Mouse (Mus musculus): ENCODE results near the gene Pard3b.

The Pard3b gene

GRCm38 (mm10) chr1:61638347-61639111, at the start of gene Pard3b:
TSS of gene Pard3b (plus strand) at chr1:61638824.
- peak; percentile 24 for DNase-seq (ENCODE audit: low read depth, low spot score)

DNA sequence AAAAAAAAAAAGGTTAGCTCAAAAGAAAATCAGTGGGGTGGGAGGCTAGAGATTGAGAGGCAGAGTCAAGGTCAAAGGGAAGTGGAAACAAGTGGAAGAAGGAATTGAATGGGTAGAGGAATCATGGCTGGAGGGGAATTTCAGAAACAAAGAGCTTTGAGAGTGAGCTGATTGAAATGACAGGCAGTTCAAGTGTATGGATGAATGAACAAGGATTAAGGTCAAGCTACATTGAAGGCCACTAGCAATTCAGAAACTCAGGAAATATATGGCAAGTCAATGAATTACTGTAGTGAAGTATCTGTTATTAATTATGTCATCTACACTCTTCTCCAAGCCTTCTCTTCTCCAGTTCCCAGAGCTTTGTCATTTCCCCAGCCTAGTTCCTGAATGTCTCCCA, 22.4 kb upstream of the Pard3b start:
- DNase-seq (ENCODE audit: low read depth, low spot score) = no peak

DNA sequence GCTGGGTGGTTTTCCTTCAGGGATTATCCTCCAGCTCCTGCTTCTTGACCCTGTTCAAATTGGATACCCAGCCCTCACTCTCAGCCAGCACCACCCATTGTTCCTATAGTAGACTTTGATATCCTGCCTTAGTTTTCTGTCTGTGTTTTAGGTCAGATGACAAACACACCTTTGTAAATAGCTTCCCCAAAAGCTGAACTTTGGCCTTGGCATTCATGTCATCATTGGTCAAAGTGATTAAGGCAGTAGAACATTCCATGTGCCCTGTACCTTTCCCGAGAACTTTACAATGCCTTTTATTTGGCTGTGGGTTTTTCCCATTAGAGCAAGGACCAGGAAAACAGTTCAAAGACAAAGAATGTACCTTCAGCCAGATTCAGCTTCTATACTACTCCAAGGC, 18.0 kb upstream of the Pard3b start:
- DNase-seq (ENCODE audit: low read depth, low spot score) = no peak

DNA sequence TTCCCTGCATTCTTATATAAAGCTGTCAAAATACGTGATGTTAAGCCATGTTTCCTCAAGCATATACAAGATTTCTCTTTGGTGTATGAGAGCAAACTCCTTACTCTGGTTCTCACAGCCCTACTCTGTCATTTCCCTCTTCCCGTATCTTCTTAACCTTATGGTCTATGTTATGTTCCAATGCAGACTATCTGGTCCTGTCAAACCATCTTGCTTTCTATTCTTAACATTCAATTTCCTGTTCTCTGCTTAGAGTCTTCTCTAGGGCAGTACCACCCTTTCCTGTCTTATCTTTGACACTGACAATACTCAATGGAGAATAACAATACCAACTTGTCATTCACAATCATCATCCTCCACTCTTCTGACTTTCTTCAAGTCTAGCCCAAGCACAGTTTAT, 8.8 kb upstream of the Pard3b start:
- DNase-seq (ENCODE audit: low read depth, low spot score) = no peak

DNA sequence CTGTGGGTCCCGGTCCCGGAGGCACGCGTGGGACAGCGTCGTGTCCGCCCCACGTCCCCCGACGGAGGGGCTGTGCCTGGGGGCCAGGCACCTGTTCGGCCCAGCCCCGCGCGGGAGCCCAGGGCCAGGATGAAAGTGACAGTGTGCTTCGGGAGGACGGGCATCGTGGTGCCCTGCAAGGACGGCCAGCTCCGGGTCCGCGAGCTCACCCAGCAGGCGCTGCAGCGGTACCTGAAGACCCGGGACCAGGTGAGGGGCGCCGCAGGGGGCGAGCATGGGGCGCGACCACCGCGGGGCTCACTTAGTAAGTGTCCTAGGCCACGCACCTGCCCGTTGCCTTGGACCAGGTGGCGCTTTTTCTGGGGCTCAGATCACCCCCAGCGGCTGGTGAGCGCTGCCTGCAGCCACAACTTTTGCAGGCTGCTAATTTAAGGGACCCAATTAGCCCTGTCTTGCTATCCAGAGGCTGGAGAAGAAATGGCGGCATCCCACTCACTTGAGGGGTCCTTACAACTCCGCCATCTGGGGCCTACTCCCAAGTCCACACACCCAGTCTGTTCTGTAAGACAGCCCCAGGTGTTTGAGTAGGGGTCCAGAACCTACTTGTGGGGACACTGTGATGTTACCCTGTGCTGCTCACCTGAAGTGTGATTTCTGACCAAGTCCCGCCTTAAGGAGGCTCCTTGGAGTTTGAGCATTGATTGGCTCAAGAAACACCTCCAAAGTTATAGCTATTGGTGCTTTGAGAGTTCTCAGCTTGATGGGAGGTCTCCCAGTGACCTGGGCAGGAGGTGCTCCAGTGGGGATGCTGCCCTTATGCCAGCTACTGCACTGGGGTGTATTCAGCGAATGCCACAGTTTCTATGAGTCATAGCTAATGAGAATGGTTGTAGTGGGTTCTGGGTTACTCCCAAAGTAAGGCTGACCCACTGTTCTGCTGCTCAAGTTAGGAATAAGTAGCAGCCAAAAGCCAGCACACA, 780 bp downstream of the Pard3b start:
- DNase-seq (ENCODE audit: low read depth, low spot score) = no peak

GRCm38 (mm10) chr1:61641880-61642279, 3.3 kb downstream of the Pard3b start:
- DNase-seq (ENCODE audit: low read depth, low spot score) = no peak

- DNase-seq (ENCODE audit: low read depth, low spot score) = no peak
Measured at GRCm38 (mm10) chr1:61645062-61645461, 6.4 kb downstream of the Pard3b start.

DNA sequence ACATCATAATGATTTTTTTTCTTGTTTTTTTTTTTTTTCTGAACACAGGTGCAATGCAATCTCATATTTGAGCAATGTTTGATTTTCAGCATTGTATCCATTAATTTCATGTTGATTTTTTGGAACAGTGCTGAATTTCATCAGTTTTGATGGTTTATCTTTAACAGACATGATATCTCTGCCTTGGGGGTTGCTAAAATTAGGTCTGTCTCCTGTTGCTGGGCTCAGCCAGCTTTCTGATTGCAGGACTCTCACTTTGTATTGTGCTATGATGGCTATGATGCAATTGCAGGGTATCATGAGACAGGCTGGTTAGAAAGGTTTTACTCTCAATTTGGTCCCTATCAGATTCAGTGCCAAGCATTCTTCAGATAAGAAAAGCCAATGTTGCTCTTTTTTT, 11.3 kb downstream of the Pard3b start:
- DNase-seq (ENCODE audit: low read depth, low spot score) = no peak

DNA sequence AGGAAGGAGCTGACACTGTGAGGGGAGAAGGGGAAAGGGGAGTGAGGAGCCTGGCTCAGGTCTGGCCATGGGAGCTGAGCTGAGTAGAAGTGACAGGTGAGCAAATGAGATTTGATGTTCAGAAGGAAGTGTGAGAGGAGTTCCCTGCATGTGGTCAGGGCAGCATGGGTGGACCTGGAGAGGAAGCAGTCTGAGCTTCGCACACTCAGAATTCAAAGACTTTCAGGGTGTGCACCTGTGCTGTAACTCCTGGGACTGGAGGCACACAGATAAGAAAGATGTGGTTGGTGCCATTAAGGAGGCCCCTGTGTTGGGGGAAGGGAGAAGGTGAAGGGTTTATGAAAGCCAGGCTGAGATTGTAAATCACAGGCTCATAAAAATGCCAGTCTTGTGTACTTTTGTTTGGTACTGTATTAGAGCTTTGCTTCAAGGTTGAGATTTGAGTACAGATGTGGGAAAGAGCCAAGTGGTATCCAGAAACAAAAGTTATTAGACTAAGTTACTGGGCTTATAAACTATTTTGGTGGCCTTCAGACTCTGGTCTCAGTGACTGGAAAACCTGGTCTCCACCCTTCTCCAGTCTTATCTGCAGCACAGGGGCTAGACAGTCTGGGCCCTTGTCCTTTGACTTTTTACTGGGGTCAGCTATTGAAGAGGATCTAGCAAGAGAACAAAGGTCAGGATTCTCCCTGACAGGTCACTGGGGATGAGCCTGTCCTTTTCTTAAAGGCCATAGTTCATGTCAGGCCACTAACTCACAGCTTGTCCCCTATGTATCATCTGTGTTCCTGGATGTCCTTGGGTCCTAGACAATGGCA, 13.0 kb downstream of the Pard3b start:
- no peak for DNase-seq (ENCODE audit: low read depth, low spot score)

DNA sequence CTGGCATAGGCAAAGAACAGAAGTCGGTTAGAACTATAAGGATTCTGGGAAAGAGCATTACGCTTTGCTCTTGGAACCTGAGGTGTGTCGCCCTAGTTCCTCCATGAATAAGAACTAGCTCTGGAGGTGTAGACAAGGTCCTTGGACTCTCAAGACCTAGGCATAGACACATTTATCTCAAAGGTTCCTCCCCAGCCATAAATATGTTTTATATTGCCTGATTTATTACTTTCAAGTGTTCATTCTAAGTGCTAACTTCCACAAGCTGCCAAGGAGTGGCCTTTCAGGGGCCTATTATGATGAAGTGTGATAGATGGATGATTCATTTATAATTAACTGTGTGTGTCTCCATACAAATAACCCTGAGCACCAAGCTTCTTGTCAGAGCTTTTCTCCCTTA, 19.1 kb downstream of the Pard3b start:
- no peak for DNase-seq (ENCODE audit: low read depth, low spot score)

DNA sequence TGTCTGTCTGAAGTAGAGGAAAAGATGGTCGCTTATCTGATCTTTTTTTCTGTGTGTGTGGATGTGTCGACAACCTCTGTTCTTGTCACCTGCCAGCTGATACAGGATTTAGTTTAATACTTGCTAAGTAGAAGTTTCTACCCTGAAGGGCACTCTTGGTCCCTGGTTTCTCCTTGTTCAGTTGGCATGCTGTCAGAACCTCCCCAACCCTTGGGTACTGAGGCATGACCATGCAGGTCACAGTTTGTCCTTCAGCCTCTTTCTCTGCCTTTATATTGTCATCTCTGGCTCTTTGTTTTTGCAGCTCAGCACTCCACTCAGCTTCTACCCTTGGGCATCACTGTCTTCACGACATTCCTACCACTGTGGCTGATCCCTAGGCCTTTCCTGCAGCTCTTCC, 21.3 kb downstream of the Pard3b start:
- DNase-seq (ENCODE audit: low read depth, low spot score) = no peak

GRCm38 (mm10) chr1:61685221-61685814, 46.7 kb downstream of the Pard3b start:
- DNase-seq (ENCODE audit: low read depth, low spot score) = peak; percentile 3

- no peak for DNase-seq (ENCODE audit: low read depth, low spot score)
Measured at GRCm38 (mm10) chr1:61685921-61686320, 47.3 kb downstream of the Pard3b start.

DNA sequence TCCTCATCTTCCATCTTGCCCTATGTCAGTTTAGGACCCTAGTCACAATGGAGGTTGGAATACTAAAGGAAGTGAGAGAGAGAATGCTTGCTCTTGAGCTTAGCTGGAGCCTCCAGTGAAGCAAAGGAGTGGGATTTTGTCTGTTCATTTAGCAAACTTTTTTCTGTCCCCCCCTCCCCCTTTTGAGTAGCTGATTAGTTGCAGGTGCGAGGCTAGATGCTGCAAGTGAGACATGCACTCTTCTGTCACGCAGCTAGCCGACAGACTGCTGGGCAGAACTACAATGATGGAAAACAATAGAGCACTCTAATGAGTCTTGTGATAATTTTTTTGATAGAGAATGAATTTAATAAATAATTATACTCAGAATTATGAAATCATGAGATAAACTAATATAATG, 49.7 kb downstream of the Pard3b start:
- no peak for DNase-seq (ENCODE audit: low read depth, low spot score)

DNA sequence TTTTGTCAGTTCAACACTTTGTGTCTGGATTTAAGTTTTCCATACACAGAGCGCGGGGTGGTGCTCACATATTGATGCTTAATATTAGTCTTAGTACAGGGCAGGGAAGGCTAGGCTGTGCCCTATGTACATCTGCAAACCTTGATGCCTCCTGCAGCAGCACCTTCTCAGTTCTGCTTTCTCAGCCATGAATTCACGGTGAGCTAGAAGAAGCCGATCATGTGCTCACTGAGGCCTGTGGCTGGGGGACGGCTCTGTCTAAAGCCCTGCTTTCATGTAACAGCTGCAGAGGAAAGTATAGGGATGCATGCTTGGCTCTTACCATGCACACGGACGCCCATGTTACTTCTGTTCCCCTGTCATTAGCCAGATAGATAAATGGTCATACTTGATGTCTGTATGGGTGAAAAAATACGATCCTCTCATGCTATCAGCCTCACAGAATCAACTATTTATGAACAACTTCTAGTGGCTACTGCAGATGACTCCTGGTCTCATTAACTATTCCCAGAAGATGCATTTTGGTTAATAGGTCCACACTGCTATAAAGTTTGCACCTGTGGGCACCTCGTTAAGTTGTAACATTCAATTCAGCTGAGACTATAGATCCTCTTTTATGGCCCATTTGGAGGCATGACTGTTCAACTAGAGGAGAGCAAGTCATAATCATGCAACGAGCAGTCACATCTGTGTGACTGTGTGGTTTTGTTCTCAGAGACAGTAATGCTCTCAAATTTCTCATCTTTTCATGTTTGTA, 60.0 kb downstream of the Pard3b start:
- DNase-seq (ENCODE audit: low read depth, low spot score) = no peak

- no peak for DNase-seq (ENCODE audit: low read depth, low spot score)
Measured at GRCm38 (mm10) chr1:61709812-61710211, 71.2 kb downstream of the Pard3b start.

GRCm38 (mm10) chr1:61711523-61711922, 72.9 kb downstream of the Pard3b start:
- DNase-seq (ENCODE audit: low read depth, low spot score) = no peak

- no peak for DNase-seq (ENCODE audit: low read depth, low spot score)
Measured at GRCm38 (mm10) chr1:61729654-61730053, 91.0 kb downstream of the Pard3b start.

DNA sequence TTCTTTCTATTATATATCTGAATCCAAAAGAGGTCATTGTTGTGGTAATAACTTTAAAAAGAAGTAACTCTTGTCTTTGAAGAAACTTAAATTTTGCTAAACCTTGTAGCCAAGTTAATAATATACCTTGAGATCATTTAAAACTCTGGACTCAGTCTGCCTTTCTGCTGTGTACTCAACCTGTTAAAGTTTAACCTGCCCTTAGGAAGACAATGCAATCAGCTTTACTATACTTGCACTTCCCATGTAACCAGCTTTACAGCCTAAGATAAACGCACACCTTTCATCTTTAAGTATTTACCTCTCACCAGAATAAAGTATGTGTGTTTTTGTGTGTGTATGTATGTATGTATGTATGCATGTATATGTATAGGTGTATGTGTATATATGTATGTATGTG, 97.9 kb downstream of the Pard3b start:
- no peak for DNase-seq (ENCODE audit: low read depth, low spot score)

DNA sequence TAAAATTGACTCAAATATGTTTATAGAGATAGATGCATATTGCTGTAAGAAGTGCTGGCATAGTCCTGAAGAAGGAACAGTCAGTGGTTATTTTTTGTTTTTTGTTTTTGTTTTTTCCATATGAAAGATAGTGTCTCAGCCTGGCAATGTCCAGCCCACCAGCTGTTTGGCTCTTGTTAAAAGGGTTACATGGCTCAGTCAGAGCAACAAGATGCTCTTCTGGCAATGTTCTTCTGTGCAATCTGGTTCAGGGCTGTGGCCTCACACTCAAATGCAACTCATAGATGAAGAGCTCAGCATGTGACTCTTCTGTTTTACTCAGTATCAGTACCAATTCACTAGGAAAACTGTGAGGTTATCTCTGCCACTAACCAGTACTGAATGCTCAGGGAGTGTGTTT, 104.2 kb downstream of the Pard3b start:
- DNase-seq (ENCODE audit: low read depth, low spot score) = no peak

DNA sequence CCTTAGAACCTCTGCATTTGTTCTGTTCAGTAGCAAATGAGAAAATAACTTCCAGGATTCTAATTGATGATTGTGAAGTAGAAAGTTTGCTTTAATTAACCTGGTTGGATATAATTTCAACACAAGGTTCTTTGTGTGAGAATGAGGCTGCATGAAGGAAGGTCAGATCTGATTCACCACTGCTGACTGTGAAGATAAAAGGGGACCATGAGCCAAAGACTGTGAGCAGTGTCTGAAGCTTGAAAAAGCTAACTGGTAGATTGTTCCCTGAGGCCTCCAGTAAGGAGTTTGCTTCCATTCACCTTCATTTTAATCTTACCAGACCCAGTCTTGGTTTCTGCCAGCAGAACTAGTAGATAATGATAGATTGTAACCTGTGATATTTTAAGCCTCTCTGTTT, 108.9 kb downstream of the Pard3b start:
- DNase-seq (ENCODE audit: low read depth, low spot score) = no peak

Measured in retina, postnatal 7 days (tissue).